Mouse (Mus musculus) heart, embryonic 10.5 days (tissue): ENCODE results near the gene Cotl1. TPM values are rescaled to one million over a fixed set of nuclear protein-coding genes. Genes with fewer than 3 reads are reported as not detected.

Experiments
- DNase-seq: peaks from one replicate; pipeline ENCODE4 v3.0.0-alpha.2; 2017; ENCODE audit warnings: low spot score
- H3K27ac ChIP-seq: fragments of 300-500 bp; sonication (generic); 2 replicates; pipeline ENCODE4 v1.5.1; 2016; ENCODE audit warnings: mild to moderate bottlenecking
- H3K27me3 ChIP-seq: fragments of 300-500 bp; sonication (generic); 2 replicates; pipeline ENCODE4 v1.6.1; 2016; ENCODE audit warnings: mild to moderate bottlenecking; ENCODE audit not compliant: poor library complexity, insufficient read depth, severe bottlenecking
- H3K36me3 ChIP-seq: fragments of 300-500 bp; sonication (generic); 2 replicates; pipeline ENCODE4 v1.6.1; 2016; ENCODE audit warnings: mild to moderate bottlenecking, moderate library complexity
- H3K4me1 ChIP-seq: fragments of 300-500 bp; sonication (generic); 2 replicates; pipeline ENCODE4 v1.6.1; 2016; ENCODE audit warnings: mild to moderate bottlenecking
- H3K4me3 ChIP-seq: fragments of 300-500 bp; sonication (generic); 2 replicates; pipeline ENCODE4 v1.5.1; 2016; ENCODE audit warnings: mild to moderate bottlenecking, moderate library complexity
- H3K9me3 ChIP-seq: fragments of 300-500 bp; sonication (generic); 2 replicates; pipeline ENCODE4 v1.6.1; 2016; ENCODE audit warnings: mild to moderate bottlenecking, moderate library complexity
- WGBS: fragments of 180-500 bp; shearing (Covaris S2); methylation state at CpG from one replicate; pipeline ENCODE4 v1.1.7; 2016; 5-methylcytosine and 5-hydroxymethylcytosine counted together
- polyA plus RNA-seq: library from polyadenylated mRNA; unstranded; fragments of >200 nt; fragmentation: Nextera tagmentation; extraction: Ambion mirVana; gene quantifications from 2 replicates; pipeline ENCODE4 v1.2.1, GENCODE M21; 2016

Gene Cotl1
- polyA plus RNA-seq, 1 experiment from 2014 or later, result 55.7 TPM

DNA sequence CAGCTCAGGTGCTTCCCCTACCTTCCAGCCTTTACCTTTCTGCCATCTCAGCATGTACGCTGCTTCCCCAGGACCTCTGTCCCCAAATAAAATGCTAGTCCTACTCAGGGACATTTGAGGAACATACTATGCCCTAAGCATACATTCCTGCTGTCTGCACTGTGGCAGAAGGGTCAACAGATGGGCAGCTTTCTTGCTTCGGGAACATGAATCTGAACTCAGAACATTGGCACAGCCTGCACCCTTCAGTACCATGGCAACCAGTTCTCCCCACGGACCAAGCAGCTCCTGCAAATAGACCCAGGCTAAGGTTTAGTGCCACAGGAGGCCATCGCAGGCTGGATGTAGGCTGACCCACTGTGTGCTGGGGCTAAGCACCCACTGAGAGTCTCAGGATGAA is 3.5 kb downstream of the Cotl1 start:
- WGBS, result 81% methylated on average over 4 of the region's 4 CpGs

DNA sequence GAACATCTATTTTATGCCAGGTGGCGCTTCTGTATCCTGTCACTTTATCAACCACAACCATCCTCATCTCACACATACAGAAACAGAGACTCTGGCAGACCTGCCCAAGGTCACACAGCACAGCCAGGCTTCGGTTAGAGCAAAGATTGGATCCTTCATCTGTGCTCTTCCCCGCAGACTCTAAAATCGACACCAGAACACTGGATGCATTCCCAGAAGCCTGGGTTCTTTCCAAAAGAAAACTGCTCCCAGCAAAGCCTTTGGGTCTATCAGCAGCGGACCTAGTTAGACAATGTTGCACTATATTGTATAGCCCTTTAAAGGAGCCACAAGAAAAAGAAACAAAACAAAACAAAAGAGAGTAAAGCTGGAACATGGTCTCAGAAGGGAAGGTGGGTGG is 5.1 kb downstream of the Cotl1 start:
- Histone ChIP-seq H3K4me1 (peaks cover 70% of the 10 kb centered on the region), H3K4me3 (no peak overlapping the region)
- WGBS, result 84% methylated on average over 5 of the region's 5 CpGs

More for the DNA sequence above, 3.5 kb downstream of the Cotl1 start:
- no peak for DNase-seq
- Histone ChIP-seq H3K27me3 (peaks cover 17% of the 10 kb centered on the region), H3K4me3 (no peak overlapping the region), H3K9me3 (no peaks in the 10 kb centered on the region), H3K36me3 (0 out of 2 replicates have a peak, but pooled peaks cover 3% of the 10 kb centered on the region), H3K27ac (no peak overlapping the region), H3K4me1 (peaks cover 61% of the 10 kb centered on the region)

DNA sequence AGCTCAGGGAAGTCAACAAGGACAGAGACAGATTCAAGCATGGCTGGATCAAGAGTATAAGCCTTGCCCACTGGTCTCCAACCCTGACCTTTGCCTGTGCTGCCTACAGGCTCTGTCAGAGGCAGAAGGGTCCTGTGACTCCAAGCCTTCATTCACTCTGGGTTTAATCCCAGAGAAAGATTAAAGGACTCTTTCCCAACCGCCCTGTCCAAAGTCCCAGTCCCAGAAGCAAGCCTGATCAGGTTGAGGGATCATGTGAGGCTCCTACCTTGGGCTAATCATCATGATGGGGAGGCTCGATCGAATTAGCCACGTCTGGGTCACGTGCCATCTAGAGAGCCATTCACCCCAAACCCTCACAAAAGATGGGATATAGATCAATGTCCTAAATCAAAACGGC is 5.7 kb downstream of the Cotl1 start:
- WGBS, result 84% methylated on average over 6 of the region's 6 CpGs
- Histone ChIP-seq H3K4me3 (no peak overlapping the region), H3K36me3 (0 out of 2 replicates have a peak, but pooled peaks cover 3% of the 10 kb centered on the region), H3K27me3 (peaks cover 17% of the 10 kb centered on the region), H3K27ac (no peak overlapping the region), H3K4me1 (peaks cover 70% of the 10 kb centered on the region), H3K9me3 (no peaks in the 10 kb centered on the region)
- DNase-seq, result no peak

More for the DNA sequence above, 5.1 kb downstream of the Cotl1 start:
- Histone ChIP-seq H3K27ac (no peak overlapping the region), H3K36me3 (0 out of 2 replicates have a peak, but pooled peaks cover 3% of the 10 kb centered on the region), H3K27me3 (peaks cover 17% of the 10 kb centered on the region), H3K9me3 (no peaks in the 10 kb centered on the region)
- no peak for DNase-seq

DNA sequence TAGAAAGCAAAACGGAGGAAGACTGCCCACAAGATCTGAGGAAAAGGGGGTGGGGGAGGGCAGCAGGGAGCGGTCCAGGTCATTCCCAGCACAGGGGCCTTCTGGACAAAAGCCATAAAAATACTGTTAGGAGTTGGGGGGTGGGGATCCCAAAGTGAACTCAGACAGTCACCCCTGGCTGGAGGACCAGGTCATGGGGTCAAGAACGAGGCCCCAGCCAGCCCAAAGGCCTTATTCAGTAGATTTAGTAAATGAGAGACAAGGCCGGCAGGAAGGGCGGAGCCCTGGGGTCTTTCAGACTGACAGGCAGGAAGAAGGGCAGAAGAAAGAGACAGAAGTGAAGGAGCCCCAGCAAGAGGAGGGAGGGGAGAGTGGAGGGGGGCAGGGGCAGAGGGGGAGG is 7.4 kb downstream of the Cotl1 start:
- 0 out of 2 replicates have a peak, but pooled peaks cover 3% of the 10 kb centered on the region for H3K36me3 ChIP-seq
- no peak for DNase-seq
- 0 out of 2 replicates have a peak overlapping the region, but pooled peaks have one; percentile 15 for H3K4me3 ChIP-seq
- 37% methylated on average over 5 of the region's 5 CpGs for WGBS
- H3K27ac ChIP-seq, result peak overlapping the region; percentile 84
- H3K27me3 ChIP-seq, result peaks cover 6% of the 10 kb centered on the region; the same call in 1 of the 2 replicates
- no peaks in the 10 kb centered on the region for H3K9me3 ChIP-seq
- H3K4me1 ChIP-seq, result peaks cover 73% of the 10 kb centered on the region

DNA sequence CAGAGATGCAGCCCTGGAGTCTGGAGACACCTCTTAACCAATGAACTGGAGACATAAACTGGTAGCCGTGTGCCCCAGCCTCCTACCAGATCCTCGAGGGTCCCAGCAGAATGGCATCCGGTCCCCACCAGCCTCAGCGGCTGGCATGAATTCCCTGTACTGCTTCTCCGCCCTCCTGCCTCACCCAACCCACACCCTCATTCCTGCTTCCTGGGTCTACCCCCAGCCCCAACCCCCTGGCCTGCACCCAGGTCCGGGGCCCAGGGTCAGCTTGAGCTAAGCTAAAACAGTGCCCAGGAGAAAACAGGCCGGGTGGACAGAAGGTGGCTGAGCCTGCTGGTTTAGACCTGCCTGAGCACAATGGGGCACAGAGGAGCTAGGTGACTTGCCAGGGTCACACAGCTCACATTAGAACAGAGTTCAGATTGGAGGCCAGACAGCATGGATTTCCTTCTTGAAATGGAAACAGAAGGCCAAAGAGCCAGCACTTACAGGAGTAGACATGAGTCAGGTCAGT is 8.2 kb downstream of the Cotl1 start:
- Histone ChIP-seq H3K4me1 (peaks cover 72% of the 10 kb centered on the region), H3K9me3 (no peaks in the 10 kb centered on the region), H3K27ac (peak overlapping the region; percentile 84), H3K4me3 (peak overlapping the region; percentile 22; the same call in 1 of the 2 replicates), H3K27me3 (no peaks in the 10 kb centered on the region), H3K36me3 (0 out of 2 replicates have a peak, but pooled peaks cover 3% of the 10 kb centered on the region)
- WGBS, result 73% methylated on average over 7 of the region's 7 CpGs
- no peak for DNase-seq

DNA sequence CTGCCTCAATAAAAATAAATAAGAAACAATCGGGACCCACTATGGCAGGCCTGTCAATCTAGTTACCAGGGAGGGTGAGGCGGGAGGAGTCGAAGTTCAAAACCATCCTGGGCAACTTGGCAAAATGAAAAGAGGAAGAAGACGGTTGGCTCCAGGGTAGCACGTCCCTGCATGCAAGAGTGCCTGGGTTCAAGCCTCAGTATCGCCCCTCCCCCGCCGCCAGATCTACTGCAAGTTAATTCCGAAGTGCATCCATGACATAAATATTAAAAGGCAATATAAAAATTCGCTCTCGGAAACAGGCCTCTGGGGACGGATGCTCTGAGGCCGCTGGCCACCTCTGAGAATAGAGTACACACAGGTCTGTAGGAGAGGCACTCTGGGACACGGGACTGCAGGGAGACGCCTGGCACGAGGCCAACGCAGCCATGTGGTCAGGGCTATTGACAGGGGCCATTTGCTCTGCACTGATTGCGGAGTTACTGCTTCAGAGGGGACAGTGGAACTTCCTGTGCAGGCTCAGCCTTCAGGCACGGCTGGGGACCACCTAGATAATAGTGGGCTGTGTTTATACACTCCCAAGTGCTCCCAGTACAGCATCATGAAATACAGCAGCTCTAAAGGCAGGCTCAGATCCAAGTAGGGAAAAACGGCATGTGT is 8.9 kb downstream of the Cotl1 start:
- DNase-seq, result peak; percentile 86
- 0 out of 2 replicates have a peak, but pooled peaks cover 3% of the 10 kb centered on the region for H3K36me3 ChIP-seq

DNA sequence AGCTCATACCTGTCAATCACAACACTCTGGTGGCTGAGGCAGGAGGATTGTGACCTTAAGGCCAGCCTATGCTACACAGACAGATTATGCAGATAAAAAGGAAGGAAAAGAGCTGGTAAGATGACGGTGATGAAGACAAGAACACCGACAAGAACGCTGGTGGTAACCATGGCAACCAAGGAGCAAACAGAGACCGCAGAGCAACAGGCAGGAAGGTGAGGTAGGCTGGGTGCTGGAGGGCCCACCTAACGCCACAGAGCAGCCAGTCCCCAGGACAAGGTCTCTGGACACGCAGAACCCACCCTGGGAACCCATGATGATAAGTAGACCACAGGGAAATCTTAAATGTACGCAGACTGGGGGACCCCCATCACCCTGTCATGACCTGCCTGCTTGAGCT is 9.8 kb downstream of the Cotl1 start:
- no peaks in the 10 kb centered on the region for H3K27me3 ChIP-seq
- H3K9me3 ChIP-seq, result no peaks in the 10 kb centered on the region
- H3K36me3 ChIP-seq, result 0 out of 2 replicates have a peak, but pooled peaks cover 3% of the 10 kb centered on the region
- H3K4me1 ChIP-seq, result peaks cover 78% of the 10 kb centered on the region
- WGBS, result 59% methylated on average over 7 of the region's 7 CpGs
- H3K4me3 ChIP-seq, result 0 out of 2 replicates have a peak overlapping the region, but pooled peaks have one; percentile 4
- no peak for DNase-seq
- peak overlapping the region; percentile 84 for H3K27ac ChIP-seq

More for the DNA sequence above, 8.9 kb downstream of the Cotl1 start:
- no peaks in the 10 kb centered on the region for H3K27me3 ChIP-seq
- H3K27ac ChIP-seq, result peak overlapping the region; percentile 84
- WGBS, result 41% methylated on average over 20 of the region's 20 CpGs
- peak overlapping the region; percentile 22; the same call in 1 of the 2 replicates for H3K4me3 ChIP-seq
- H3K9me3 ChIP-seq, result no peaks in the 10 kb centered on the region
- peaks cover 72% of the 10 kb centered on the region for H3K4me1 ChIP-seq

DNA sequence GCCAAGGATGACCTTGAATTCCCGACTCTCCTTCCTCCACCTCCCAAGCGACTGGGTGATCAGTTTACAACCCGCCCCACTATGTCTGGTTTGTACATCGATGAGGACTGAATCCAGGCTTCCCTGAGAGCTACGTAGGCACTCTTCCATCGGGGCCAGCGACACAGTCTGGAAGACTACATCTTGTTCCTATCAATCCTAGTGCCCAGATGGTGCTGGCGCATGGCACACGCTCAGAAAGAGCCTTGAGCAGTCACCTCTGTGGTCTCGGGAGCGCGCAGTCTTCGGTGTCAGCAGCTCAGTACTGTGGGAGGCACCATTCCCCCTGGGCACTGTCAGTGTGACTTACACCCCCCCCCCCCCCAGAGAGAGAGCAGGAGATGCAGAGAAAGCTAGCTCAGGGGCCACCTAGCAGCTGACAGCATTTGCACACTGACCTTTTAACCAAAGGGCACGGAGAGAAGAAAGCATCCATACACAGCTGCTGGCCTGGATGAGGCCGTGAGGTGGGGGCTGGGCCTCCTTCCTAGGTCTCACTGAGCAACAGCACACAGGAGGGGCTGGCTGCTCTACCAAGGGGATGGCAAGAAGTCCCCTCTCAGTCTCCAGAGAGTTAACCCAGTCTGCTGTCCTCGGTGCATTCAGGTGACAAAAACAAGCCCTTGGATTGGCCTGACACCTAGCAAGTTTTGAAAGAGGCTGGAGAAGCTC is 10.3 kb downstream of the Cotl1 start:
- Histone ChIP-seq H3K4me1 (peaks cover 80% of the 10 kb centered on the region), H3K36me3 (0 out of 2 replicates have a peak, but pooled peaks cover under 1% of the 10 kb centered on the region), H3K27ac (peak overlapping the region; percentile 84), H3K9me3 (no peaks in the 10 kb centered on the region), H3K27me3 (no peaks in the 10 kb centered on the region), H3K4me3 (0 out of 2 replicates have a peak overlapping the region, but pooled peaks have one; percentile 4)
- DNase-seq, result no peak
- WGBS, result 69% methylated on average over 16 of the region's 16 CpGs

DNA sequence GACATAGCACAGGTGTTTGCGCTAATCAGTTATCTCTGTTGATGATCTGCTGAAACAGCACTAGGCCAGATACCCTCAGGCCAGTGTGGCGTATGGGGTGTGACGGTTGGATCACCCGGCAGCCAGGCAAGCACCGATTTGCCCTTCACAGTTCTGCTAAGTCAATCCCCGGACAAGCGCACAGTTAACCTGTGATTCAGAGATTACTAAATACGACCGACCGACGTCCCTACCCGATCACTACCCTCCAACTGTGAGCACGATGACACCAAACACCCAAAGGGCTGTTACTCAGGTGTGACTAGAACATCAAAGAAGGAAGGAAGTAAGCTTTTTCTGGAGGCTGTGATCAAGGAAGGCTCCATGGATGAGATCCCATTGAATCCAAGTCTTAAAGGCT is 10.9 kb downstream of the Cotl1 start:
- Histone ChIP-seq H3K36me3 (no peaks in the 10 kb centered on the region), H3K9me3 (no peaks in the 10 kb centered on the region), H3K4me1 (peaks cover 83% of the 10 kb centered on the region), H3K27me3 (no peaks in the 10 kb centered on the region), H3K27ac (peak overlapping the region; percentile 84), H3K4me3 (no peak overlapping the region)
- DNase-seq, result no peak
- WGBS, result 80% methylated on average over 13 of the region's 13 CpGs

DNA sequence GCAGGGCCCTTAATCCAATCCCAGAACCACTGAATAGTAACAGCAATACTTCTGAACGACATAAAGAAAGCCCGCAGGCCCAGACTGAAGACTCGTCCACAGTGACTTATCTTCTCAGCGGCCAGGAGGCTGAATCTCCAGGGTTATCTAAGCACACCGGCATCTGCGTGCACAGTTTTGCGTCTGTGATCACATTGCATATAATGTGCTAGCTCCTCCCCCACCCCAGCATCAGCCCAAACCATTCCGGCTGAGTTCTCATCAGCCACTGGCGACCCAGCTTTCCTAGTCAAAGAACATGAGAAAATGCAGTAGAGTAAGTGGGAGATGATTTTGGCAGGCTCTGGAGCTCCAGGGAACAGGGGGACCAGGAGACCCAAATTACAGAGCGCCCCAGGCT is 11.3 kb downstream of the Cotl1 start:
- Histone ChIP-seq H3K4me3 (no peak overlapping the region), H3K4me1 (peaks cover 86% of the 10 kb centered on the region), H3K27ac (peak overlapping the region; percentile 84; the same call in 1 of the 2 replicates), H3K36me3 (no peaks in the 10 kb centered on the region), H3K9me3 (no peaks in the 10 kb centered on the region), H3K27me3 (no peaks in the 10 kb centered on the region)
- no peak for DNase-seq
- 57% methylated on average over 10 of the region's 10 CpGs for WGBS

DNA sequence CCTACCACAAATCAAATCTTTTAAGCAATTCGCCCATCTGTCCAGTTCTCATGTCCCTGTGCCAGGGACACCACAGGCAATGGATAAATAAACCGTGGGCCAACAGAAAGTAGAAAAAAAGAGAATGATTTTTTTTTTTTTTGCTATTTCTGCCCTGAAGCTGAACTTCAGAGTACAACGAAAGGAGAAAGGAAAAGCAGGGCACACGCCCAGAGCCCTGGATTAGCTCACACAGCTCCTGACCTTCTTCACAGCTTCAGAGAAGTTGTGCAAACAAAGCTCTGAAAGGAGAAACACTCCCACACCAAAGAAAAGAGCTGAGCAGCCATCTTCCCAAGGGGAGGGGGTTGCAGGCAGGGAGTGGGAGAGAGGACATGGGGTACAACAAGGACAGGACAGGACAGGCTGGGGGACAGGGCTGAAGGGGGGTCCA is 12.6 kb downstream of the Cotl1 start:
- 51% methylated on average over 4 of the region's 4 CpGs for WGBS
- H3K36me3 ChIP-seq, result peaks cover under 1% of the 10 kb centered on the region; the same call in 1 of the 2 replicates
- no peak overlapping the region for H3K4me3 ChIP-seq
- H3K27ac ChIP-seq, result peak overlapping the region; percentile 64
- peaks cover 78% of the 10 kb centered on the region for H3K4me1 ChIP-seq
- H3K9me3 ChIP-seq, result no peaks in the 10 kb centered on the region
- DNase-seq, result no peak
- no peaks in the 10 kb centered on the region for H3K27me3 ChIP-seq

DNA sequence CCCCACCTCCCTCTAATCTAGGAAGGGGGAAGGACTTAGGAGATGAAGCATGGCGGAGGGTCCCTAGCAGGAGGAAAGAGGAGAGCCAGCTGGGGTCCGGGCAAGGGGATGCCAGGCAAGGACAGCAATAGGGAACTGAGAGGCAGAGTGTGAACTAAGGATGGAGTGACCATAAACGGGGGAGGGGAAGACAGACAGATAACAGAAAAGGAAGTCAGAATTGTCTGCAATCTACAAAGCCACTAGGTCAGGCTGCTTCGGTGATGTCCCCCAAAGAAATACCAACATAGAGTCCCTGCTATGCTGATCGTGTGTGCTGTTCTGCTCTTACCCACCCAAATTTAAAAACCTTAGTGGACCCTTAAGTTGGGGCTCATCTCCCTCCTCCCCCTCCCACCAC is 13.4 kb downstream of the Cotl1 start:
- peak overlapping the region; percentile 63 for H3K27ac ChIP-seq
- H3K4me3 ChIP-seq, result no peak overlapping the region
- H3K4me1 ChIP-seq, result peaks cover 71% of the 10 kb centered on the region
- H3K36me3 ChIP-seq, result peaks cover 8% of the 10 kb centered on the region
- 49% methylated on average over 5 of the region's 5 CpGs for WGBS
- no peaks in the 10 kb centered on the region for H3K27me3 ChIP-seq
- no peak for DNase-seq
- H3K9me3 ChIP-seq, result no peaks in the 10 kb centered on the region
